Mouse (Mus musculus) heart, embryonic 11.5 days (tissue): ENCODE results near the gene Tead2. TPM values are rescaled to one million over a fixed set of nuclear protein-coding genes. Genes with fewer than 3 reads are reported as not detected.
"Not testable (repeated sequence)": the region's sequence is repeated elsewhere in the genome, so short reads cannot be mapped to it uniquely, and the experiment has no call there.

ENCODE experiments used
- ATAC-seq: fragments of 200-750 bp; cut with Nextera tagmentation; replicated peaks from 2 replicates; pipeline ENCODE4 v1.8.0; 2017; ENCODE audit warnings: moderate library complexity; ENCODE audit not compliant: insufficient number of reproducible peaks, low FRiP score, low TSS enrichment
- H3K27ac ChIP-seq: fragments of 300-500 bp; sonication (generic); 2 replicates; pipeline ENCODE4 v1.5.1; 2014; ENCODE audit warnings: mild to moderate bottlenecking, low read depth, low read length
- H3K27me3 ChIP-seq: fragments of 300-500 bp; sonication (generic); 2 replicates; pipeline ENCODE4 v1.6.1; 2014; ENCODE audit warnings: mild to moderate bottlenecking, low read length, mixed read lengths; ENCODE audit not compliant: control insufficient read depth, insufficient read depth
- H3K36me3 ChIP-seq: fragments of 300-500 bp; sonication (generic); 2 replicates; pipeline ENCODE4 v1.6.1; 2014; ENCODE audit warnings: mild to moderate bottlenecking, low read length, moderate library complexity, mixed read lengths; ENCODE audit not compliant: control insufficient read depth, insufficient read depth
- H3K4me1 ChIP-seq: fragments of 300-500 bp; sonication (generic); 2 replicates; pipeline ENCODE4 v1.6.1; 2014; ENCODE audit warnings: low read length; ENCODE audit not compliant: control insufficient read depth, insufficient read depth
- H3K4me2 ChIP-seq: fragments of 300-500 bp; sonication (generic); 2 replicates; pipeline ENCODE4 v1.6.1; 2014; ENCODE audit warnings: mild to moderate bottlenecking, moderate library complexity
- H3K4me3 ChIP-seq: fragments of 300-500 bp; sonication (generic); 2 replicates; pipeline ENCODE4 v1.5.1; 2014; ENCODE audit warnings: low read depth, low read length
- H3K9ac ChIP-seq: fragments of 300-500 bp; sonication (generic); 2 replicates; pipeline ENCODE4 v1.6.1; 2014; ENCODE audit warnings: mild to moderate bottlenecking, low read depth, low read length, moderate library complexity
- H3K9me3 ChIP-seq: fragments of 300-500 bp; sonication (generic); replicated peaks from 2 replicates; pipeline ENCODE4 v1.6.1; 2016; ENCODE audit warnings: low read length; ENCODE audit not compliant: control insufficient read depth
- WGBS: fragments of 180-500 bp; shearing (Covaris S2); extraction: QIAGEN DNeasy Blood & Tissue Kit; methylation state at CpG from one replicate; pipeline ENCODE4 v1.1.7; 2014; ENCODE audit not compliant: insufficient replicate concordance; 5-methylcytosine and 5-hydroxymethylcytosine counted together
- polyA plus RNA-seq: library from polyadenylated mRNA; unstranded; fragments of >200 nt; fragmentation: Nextera tagmentation; extraction: Ambion mirVana; gene quantifications from 2 replicates; pipeline ENCODE4 v1.2.1, GENCODE M21; 2014

Gene Tead2
- 129 and 131 TPM in 2 replicates for polyA plus RNA-seq

DNA sequence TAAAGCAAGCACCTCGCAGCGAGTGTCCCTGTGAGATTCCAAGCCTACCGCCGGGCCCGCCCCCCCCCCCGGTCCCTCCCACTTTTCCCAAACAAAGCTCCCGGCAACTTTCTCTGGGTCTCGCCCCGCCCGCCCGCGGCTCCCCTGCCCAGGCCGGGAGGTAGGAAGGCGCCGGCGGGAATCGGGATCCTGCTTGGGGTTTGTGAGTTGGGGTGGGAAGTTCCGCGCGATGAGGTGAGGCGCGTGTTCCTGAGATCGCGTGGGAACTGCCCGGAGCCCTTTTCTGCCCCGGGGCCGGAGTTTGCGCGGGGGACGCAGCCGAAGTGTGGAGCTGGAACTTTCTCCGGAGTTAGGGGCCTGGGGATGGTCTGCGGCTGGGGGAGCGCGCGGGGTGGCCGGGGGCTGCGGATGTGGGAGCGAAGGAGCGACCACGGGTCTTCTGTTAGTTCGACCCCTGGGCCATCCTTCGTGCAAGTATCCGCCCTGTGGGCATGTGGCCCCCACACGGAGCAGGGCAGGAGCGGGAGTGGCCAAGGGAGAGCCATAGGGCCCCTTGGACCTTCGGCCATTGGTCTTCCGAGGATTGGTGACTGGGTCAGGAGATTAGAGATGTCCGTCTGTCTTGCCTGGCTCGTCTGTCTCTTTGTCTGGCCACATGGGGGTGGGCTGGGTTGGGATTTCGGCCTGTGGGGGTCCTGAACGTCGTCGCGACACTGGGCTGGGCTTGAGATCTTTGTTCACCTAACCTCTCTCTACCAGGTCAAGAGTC lies at the start of gene Tead2:
Gene Tead2, plus strand, starts transcription at position 81 of the 769 bp plus-strand sequence.
- Histone ChIP-seq H3K27me3 (peaks cover 9% of the 10 kb centered on the region), H3K36me3 (peaks cover 28% of the 10 kb centered on the region), H3K4me1 (peaks cover 23% of the 10 kb centered on the region), H3K9ac (peak within 1 kb of the TSS; percentile 99), H3K27ac (peak within 1 kb of the TSS; percentile 97), H3K4me2 (peak within 1 kb of the TSS; percentile 88), H3K9me3 (no peaks in the 10 kb centered on the region), H3K4me3 (peak within 1 kb of the TSS; percentile 86)
- under 1% methylated on average over 54 of the region's 55 CpGs for WGBS
- ATAC-seq, result peak; percentile 43

DNA sequence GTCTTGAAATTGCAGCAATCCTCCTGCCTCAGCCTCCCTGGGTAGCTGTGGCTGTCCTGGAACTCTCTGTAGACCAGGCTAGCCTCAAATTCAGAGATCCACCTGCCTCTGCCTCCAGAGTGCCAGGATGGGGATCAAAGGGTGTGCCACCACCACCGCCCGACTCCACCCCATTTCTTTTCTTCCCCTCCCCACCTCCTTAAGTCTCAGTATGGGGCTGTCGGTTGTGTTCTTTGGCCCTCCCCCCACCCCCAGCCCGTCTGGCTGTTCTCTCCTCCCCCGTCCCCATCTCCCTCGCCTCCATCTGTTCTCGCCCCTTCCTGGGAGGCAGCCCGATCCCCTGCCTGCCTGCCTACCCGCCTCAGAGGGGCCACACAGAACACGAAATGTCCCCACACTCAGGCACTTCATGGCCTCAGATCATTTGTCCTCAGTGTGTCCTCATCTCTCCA lies 48.6 kb upstream of the Tead2 start:
- ATAC-seq, result no peak
- Histone ChIP-seq H3K4me2 (no peak overlapping the region), H3K9me3 (peaks cover 25% of the 10 kb centered on the region), H3K4me1 (0 out of 2 replicates have a peak, but pooled peaks cover 6% of the 10 kb centered on the region), H3K9ac (no peak overlapping the region), H3K4me3 (no peak overlapping the region), H3K27ac (no peak overlapping the region), H3K27me3 (peaks cover 78% of the 10 kb centered on the region), H3K36me3 (no peaks in the 10 kb centered on the region)
- WGBS, result 21% methylated on average over 10 of the region's 10 CpGs

GRCm38 (mm10) chr7:45167761-45168445 lies 47.6 kb upstream of the Tead2 start:
- no peak for ATAC-seq
- no peak overlapping the region for H3K4me2 ChIP-seq
- H3K4me3 ChIP-seq, result no peak overlapping the region
- H3K9me3 ChIP-seq, result peaks cover 25% of the 10 kb centered on the region
- no peak overlapping the region for H3K9ac ChIP-seq
- H3K27me3 ChIP-seq, result peaks cover 79% of the 10 kb centered on the region
- no peak overlapping the region for H3K27ac ChIP-seq
- H3K4me1 ChIP-seq, result 0 out of 2 replicates have a peak, but pooled peaks cover 6% of the 10 kb centered on the region
- H3K36me3 ChIP-seq, result no peaks in the 10 kb centered on the region
- WGBS, result 2% methylated on average over 19 of the region's 19 CpGs

GRCm38 (mm10) chr7:45168656-45169055 lies 46.9 kb upstream of the Tead2 start:
- H3K4me3 ChIP-seq, result no peak overlapping the region
- H3K36me3 ChIP-seq, result no peaks in the 10 kb centered on the region
- no peak overlapping the region for H3K27ac ChIP-seq
- peaks cover 72% of the 10 kb centered on the region for H3K27me3 ChIP-seq
- H3K4me2 ChIP-seq, result no peak overlapping the region
- H3K9ac ChIP-seq, result no peak overlapping the region
- peaks cover 25% of the 10 kb centered on the region for H3K9me3 ChIP-seq
- no peak for ATAC-seq
- 5% methylated on average over 24 of the region's 24 CpGs for WGBS
- 0 out of 2 replicates have a peak, but pooled peaks cover 6% of the 10 kb centered on the region for H3K4me1 ChIP-seq

DNA sequence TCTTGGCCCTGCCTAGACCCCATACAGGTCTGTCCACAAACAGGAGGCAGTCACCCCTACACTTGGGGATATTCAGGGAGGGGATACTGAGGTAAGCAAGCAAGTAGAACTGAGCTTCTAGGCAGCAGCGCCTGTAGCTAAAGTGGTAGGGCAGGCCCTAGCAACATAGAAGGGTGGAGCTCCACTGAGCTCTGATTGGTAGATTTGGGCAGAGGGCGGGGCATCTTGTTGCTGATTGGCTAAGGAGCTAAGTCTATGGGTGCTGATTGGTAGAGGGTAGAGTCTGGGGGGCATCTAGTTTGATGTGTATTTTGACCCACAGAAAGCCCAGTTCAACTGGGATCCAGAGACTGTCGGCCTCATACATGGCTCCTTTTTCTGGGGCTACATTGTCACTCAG lies 46.1 kb upstream of the Tead2 start:
- H3K4me1 ChIP-seq, result 0 out of 2 replicates have a peak, but pooled peaks cover 6% of the 10 kb centered on the region
- H3K4me2 ChIP-seq, result no peak overlapping the region
- H3K4me3 ChIP-seq, result no peak overlapping the region
- H3K27ac ChIP-seq, result no peak overlapping the region
- 91% methylated on average over 3 of the region's 3 CpGs for WGBS
- H3K9ac ChIP-seq, result no peak overlapping the region
- ATAC-seq, result no peak
- peaks cover 71% of the 10 kb centered on the region for H3K27me3 ChIP-seq
- H3K9me3 ChIP-seq, result peaks cover 25% of the 10 kb centered on the region
- no peaks in the 10 kb centered on the region for H3K36me3 ChIP-seq

- H3K4me1 ChIP-seq, result peaks cover 10% of the 10 kb centered on the region; the same call in 1 of the 2 replicates
- WGBS, result 52% methylated on average over 7 of the region's 7 CpGs
These were observed 42.6 kb upstream of the Tead2 start for GRCm38 (mm10) chr7:45172974-45173373.

GRCm38 (mm10) chr7:45173772-45174171 lies 41.8 kb upstream of the Tead2 start:
- H3K27ac ChIP-seq, H3K4me1 ChIP-seq, H3K4me3 ChIP-seq, H3K36me3 ChIP-seq, ATAC-seq, H3K9ac ChIP-seq, H3K4me2 ChIP-seq: not testable (repeated sequence)
- H3K9me3 ChIP-seq, result peaks cover 23% of the 10 kb centered on the region
- peaks cover 71% of the 10 kb centered on the region for H3K27me3 ChIP-seq
- 63% methylated on average over 1 of the region's 1 CpGs for WGBS

More at GRCm38 (mm10) chr7:45172974-45173373, 42.6 kb upstream of the Tead2 start:
- ATAC-seq, result no peak
- Histone ChIP-seq H3K27ac (no peak overlapping the region), H3K4me3 (no peak overlapping the region), H3K9ac (no peak overlapping the region), H3K9me3 (peaks cover 25% of the 10 kb centered on the region), H3K36me3 (no peaks in the 10 kb centered on the region), H3K27me3 (peaks cover 71% of the 10 kb centered on the region), H3K4me2 (no peak overlapping the region)

- 0 out of 2 replicates have a peak overlapping the region, but pooled peaks have one; percentile 14 for H3K4me3 ChIP-seq
- WGBS, result 7% methylated on average over 26 of the region's 29 CpGs
- H3K36me3 ChIP-seq, result no peaks in the 10 kb centered on the region
- H3K4me2 ChIP-seq, result peak overlapping the region; percentile 37; the same call in 1 of the 2 replicates
- peaks cover 13% of the 10 kb centered on the region for H3K9me3 ChIP-seq
- H3K27ac ChIP-seq, result no peak overlapping the region
- H3K9ac ChIP-seq, result no peak overlapping the region
- H3K4me1 ChIP-seq, result peaks cover 8% of the 10 kb centered on the region; the same call in 1 of the 2 replicates
- H3K27me3 ChIP-seq, result peaks cover 71% of the 10 kb centered on the region
- ATAC-seq, result no peak
These were observed 40.8 kb upstream of the Tead2 start for GRCm38 (mm10) chr7:45174567-45175280.
